Mouse (Mus musculus) forebrain, embryonic 12.5 days (tissue): ENCODE measurements around the gene Trim50. TPM values are rescaled to one million over a fixed set of nuclear protein-coding genes. Genes with fewer than 3 reads are reported as not detected.

Experiments used
- ATAC-seq: fragments of 200-750 bp; cut with Nextera tagmentation; 2 replicates; pipeline ENCODE4 v1.8.0; 2017; ENCODE audit warnings: moderate TSS enrichment; ENCODE audit not compliant: low FRiP score
- H3K27ac ChIP-seq: fragments of 300-500 bp; sonication (generic); 2 replicates; pipeline ENCODE4 v1.5.1; 2016; ENCODE audit warnings: mild to moderate bottlenecking
- H3K27me3 ChIP-seq: fragments of 300-500 bp; sonication (generic); 2 replicates; pipeline ENCODE4 v1.6.1; 2016; ENCODE audit warnings: mild to moderate bottlenecking
- H3K36me3 ChIP-seq: fragments of 300-500 bp; sonication (generic); replicated peaks from 2 replicates; pipeline ENCODE4 v1.6.1; 2016; ENCODE audit warnings: mild to moderate bottlenecking
- H3K4me1 ChIP-seq: fragments of 300-500 bp; sonication (generic); 2 replicates; pipeline ENCODE4 v1.6.1; 2016
- H3K4me2 ChIP-seq: fragments of 300-500 bp; sonication (generic); 2 replicates; pipeline ENCODE4 v1.6.1; 2016; ENCODE audit warnings: mild to moderate bottlenecking, moderate library complexity
- H3K4me3 ChIP-seq: fragments of 300-500 bp; sonication (generic); replicated peaks from 2 replicates; pipeline ENCODE4 v1.5.1; 2016; ENCODE audit warnings: mild to moderate bottlenecking
- H3K9ac ChIP-seq: fragments of 300-500 bp; sonication (generic); 2 replicates; pipeline ENCODE4 v1.6.1; 2016; ENCODE audit warnings: mild to moderate bottlenecking
- H3K9me3 ChIP-seq: fragments of 300-500 bp; sonication (generic); 2 replicates; pipeline ENCODE4 v1.6.1; 2016
- WGBS: fragments of 180-500 bp; shearing (Covaris S2); methylation state at CpG from one replicate; pipeline ENCODE4 v1.1.7; 2016; 5-methylcytosine and 5-hydroxymethylcytosine counted together
- microRNA-seq: library from miRNA; unstranded; fragments of <30 nt; microRNA quantifications from one replicate; pipeline ENCODE4, GENCODE M21; 2017
- polyA plus RNA-seq: library from polyadenylated mRNA; unstranded; fragments of >200 nt; fragmentation: Nextera tagmentation; extraction: Ambion mirVana; gene quantifications from 2 replicates; pipeline ENCODE4 v1.2.1, GENCODE M21; 2016

The Trim50 gene
- polyA plus RNA-seq, 1 experiment from 2014 or later = not detected

DNA sequence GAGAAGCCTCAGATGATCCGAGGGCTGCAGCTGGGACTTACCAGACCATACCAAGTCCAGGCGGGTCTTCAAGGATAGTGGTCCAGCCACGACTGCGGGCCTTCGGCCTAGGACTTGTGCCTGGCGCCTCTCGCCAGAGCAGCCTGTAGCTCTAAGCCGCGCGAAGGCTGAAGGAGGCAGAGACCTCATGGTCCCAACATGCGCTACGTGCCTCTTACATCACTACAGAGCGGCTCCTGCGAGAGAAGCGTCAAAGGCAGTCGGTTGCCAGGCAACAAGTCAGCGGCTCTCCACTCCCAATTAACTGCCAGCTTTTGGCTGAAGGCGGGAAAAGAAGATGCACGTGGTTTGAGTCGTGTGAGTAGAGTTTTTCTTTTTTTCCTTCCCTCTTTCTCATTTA, 51.5 kb downstream of the Trim50 start:
- H3K9ac ChIP-seq = no peak overlapping the region
- no peaks in the 10 kb centered on the region for H3K9me3 ChIP-seq
- no peak overlapping the region for H3K27ac ChIP-seq
- no peaks in the 10 kb centered on the region for H3K27me3 ChIP-seq
- H3K36me3 ChIP-seq = peaks cover 10% of the 10 kb centered on the region
- H3K4me1 ChIP-seq = peaks cover 3% of the 10 kb centered on the region; the same call in 1 of the 2 replicates
- no peak overlapping the region; the same call in 1 of the 2 replicates for H3K4me2 ChIP-seq
- no peak overlapping the region for H3K4me3 ChIP-seq
- 33% methylated on average over 20 of the region's 20 CpGs for WGBS
- peak; percentile 63; the same call in 1 of the 2 replicates for ATAC-seq

DNA sequence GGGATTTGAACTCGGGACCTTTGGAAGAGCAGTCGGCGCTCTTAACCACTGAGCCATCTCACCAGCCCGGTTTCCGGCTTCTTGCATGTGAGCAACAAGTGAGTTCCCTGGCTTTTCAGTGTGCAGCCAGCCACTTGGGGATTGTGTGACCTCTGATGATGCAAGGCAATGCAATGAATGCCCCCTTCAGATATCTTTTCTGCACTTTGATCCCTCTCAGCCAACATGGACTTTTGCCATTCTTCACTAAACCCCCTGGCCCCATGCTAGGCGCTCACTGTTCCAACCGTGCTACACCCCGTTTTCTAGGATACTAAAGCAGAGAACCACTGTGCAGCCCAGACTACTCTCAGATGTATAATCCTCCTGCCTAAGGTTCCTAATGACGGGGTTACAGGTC, 52.3 kb downstream of the Trim50 start:
- no peak overlapping the region for H3K4me2 ChIP-seq
- ATAC-seq = no peak
- H3K4me3 ChIP-seq = no peak overlapping the region
- H3K36me3 ChIP-seq = peaks cover 18% of the 10 kb centered on the region
- H3K27me3 ChIP-seq = no peaks in the 10 kb centered on the region
- peaks cover 3% of the 10 kb centered on the region; the same call in 1 of the 2 replicates for H3K4me1 ChIP-seq
- H3K9ac ChIP-seq = no peak overlapping the region
- WGBS = 82% methylated on average over 9 of the region's 9 CpGs
- no peak overlapping the region for H3K27ac ChIP-seq
- no peaks in the 10 kb centered on the region for H3K9me3 ChIP-seq

DNA sequence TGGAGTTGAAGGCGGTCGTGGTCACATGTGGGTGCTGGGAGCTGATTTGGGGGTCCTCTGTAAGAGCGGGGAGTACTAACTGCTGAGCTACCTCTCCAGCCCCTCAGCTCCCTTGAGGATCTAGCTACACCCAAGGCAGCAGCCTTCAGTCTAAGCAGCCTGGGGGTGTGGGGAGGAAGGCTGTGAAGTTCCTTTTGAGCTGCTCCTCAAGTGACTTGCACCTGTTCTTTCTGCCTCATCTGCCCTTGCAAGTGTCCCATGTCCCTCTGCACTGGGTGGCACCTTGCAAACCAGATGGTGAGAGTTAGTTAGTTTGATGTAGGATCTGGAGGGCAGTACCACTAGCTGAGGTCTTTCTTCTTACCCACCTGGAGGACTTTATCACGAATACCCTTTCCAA, 55.0 kb downstream of the Trim50 start:
- Histone ChIP-seq H3K4me1 (peaks cover 3% of the 10 kb centered on the region; the same call in 1 of the 2 replicates), H3K9ac (no peak overlapping the region), H3K4me3 (no peak overlapping the region), H3K9me3 (no peaks in the 10 kb centered on the region), H3K27me3 (no peaks in the 10 kb centered on the region), H3K36me3 (peaks cover 40% of the 10 kb centered on the region), H3K4me2 (no peak overlapping the region), H3K27ac (no peak overlapping the region)
- no peak for ATAC-seq
- WGBS = 92% methylated on average over 4 of the region's 4 CpGs

DNA sequence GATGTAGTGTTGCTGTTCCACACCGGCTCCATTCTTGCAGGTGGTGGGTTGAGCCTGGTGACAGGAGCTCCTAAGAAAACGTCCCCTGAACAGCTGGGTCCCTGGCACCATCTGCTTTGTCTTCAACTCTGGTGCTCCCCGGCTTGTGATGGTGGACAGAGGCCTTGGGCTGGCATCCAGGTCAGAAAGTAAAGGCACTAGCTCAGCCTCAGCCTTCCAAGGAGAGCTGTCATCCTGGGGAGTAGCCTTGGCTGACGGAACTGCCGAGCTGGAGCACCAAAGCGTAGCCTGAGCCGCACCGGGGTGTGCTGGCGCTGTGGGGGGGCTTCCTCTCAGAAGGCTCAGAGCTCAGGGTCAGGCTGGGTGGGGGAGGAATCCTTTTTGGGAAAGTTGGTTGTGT, 57.2 kb downstream of the Trim50 start:
- Histone ChIP-seq H3K27ac (no peak overlapping the region), H3K36me3 (peaks cover 60% of the 10 kb centered on the region), H3K4me3 (no peak overlapping the region), H3K4me1 (no peaks in the 10 kb centered on the region), H3K27me3 (no peaks in the 10 kb centered on the region), H3K9ac (no peak overlapping the region), H3K9me3 (no peaks in the 10 kb centered on the region), H3K4me2 (no peak overlapping the region)
- WGBS = 89% methylated on average over 9 of the region's 9 CpGs
- ATAC-seq = no peak

Small RNA genes lying within 50 kb of the gene (microRNA-seq; reads per million reads assigned to microRNA genes)
- gene Mir7033 = 2.7 reads per million, percentile 4 among the genes with 10 or more reads in this experiment

Other genes starting within 250 kb of the Trim50 start
- gene Tbl2, start 203.6 kb upstream of the Trim50 start, polyA plus RNA-seq = 27.5 and 29.6 TPM in 2 replicates
- gene Bcl7b, start 185.0 kb upstream of the Trim50 start, polyA plus RNA-seq = 46.6 TPM in 2 replicates
- gene Baz1b, start 166.0 kb upstream of the Trim50 start, polyA plus RNA-seq = 75.0 and 75.4 TPM in 2 replicates
- 23.1 and 27.7 TPM in 2 replicates for gene Fzd9, start 102.1 kb upstream of the Trim50 start, polyA plus RNA-seq
- 0.17 TPM in 1 of 2 replicates, not detected in the other for gene Fkbp6, start 3.3 kb upstream of the Trim50 start, polyA plus RNA-seq
- gene Nsun5, start 16.7 kb downstream of the Trim50 start, polyA plus RNA-seq = 34.9 and 35.6 TPM in 2 replicates
- gene Pom121, start 41.3 kb downstream of the Trim50 start, polyA plus RNA-seq = 23.4 and 27.0 TPM in 2 replicates
- 58.7 and 64.2 TPM in 2 replicates for gene Hip1, start 191.8 kb downstream of the Trim50 start, polyA plus RNA-seq
- gene Ccl26, start 210.3 kb downstream of the Trim50 start, polyA plus RNA-seq = not detected in 2 replicates
- gene Ccl24, start 219.8 kb downstream of the Trim50 start, polyA plus RNA-seq = 0.74 and 2.1 TPM in 2 replicates